ENCODE assay signal across 21 mouse cellular contexts in genomic region chr15:103065642-103066041, GRCm38 (mm10). TPM values are rescaled to one million over a fixed set of nuclear protein-coding genes. Genes with fewer than 3 reads are reported as not detected.
DNase-seq lines count a peak whose midpoint lies in the region; ATAC-seq lines count a peak whose summit lies in the region.
"Had no signal": no experiment of that assay in that cellular context is flagged by ENCODE, and none has a peak within 500 bp of the region (broad histone marks: within the 10 kb centered on the region; RNA-seq: fewer than 3 reads in every experiment).

No protein-coding gene starts in this region.

- no peak overlapping the region for H3K9ac ChIP-seq in intestine, embryonic 15.5 days
- no peak overlapping the region for H3K9ac ChIP-seq in intestine, embryonic 16.5 days (ENCODE audit: low read depth, low read length)
- no peak overlapping the region for H3K9ac ChIP-seq in neural tube, embryonic 15.5 days (replicated peaks)
- H3K9ac ChIP-seq: embryonic facial prominence, embryonic 13.5 days; forebrain, embryonic 15.5 days; heart, embryonic 15.5 days; liver, embryonic 15.5 days; midbrain, embryonic 13.5 days had no signal

- 0 out of 2 replicates have a peak, but pooled peaks have one; percentile 19 for ATAC-seq in intestine, embryonic 15.5 days
- ATAC-seq in intestine, embryonic 16.5 days: no peak
- ATAC-seq in neural tube, embryonic 15.5 days (ENCODE audit: low FRiP score): no peak
- ATAC-seq: forebrain, embryonic 15.5 days; midbrain, embryonic 13.5 days had no signal

- no peaks in the 10 kb centered on the region for H3K9me3 ChIP-seq in intestine, embryonic 15.5 days
- H3K9me3 ChIP-seq in intestine, embryonic 16.5 days (ENCODE audit: control insufficient read depth, low read length): no peaks in the 10 kb centered on the region
- H3K9me3 ChIP-seq in limb, embryonic 10.5 days (replicated peaks): no peaks in the 10 kb centered on the region
- H3K9me3 ChIP-seq in neural tube, embryonic 15.5 days (replicated peaks): no peaks in the 10 kb centered on the region
- H3K9me3 ChIP-seq: embryonic facial prominence, embryonic 13.5 days; forebrain, embryonic 15.5 days; G1E; heart, embryonic 15.5 days; liver, embryonic 15.5 days; midbrain, embryonic 13.5 days had no signal

- no peak overlapping the region for H3K27ac ChIP-seq in intestine, embryonic 15.5 days
- no peak overlapping the region for H3K27ac ChIP-seq in intestine, embryonic 16.5 days (ENCODE audit: low read length)
- H3K27ac ChIP-seq in limb, embryonic 10.5 days: no peak overlapping the region
- H3K27ac ChIP-seq in neural tube, embryonic 15.5 days (replicated peaks): 0 out of 2 replicates have a peak overlapping the region, but pooled peaks have one; percentile 10
- H3K27ac ChIP-seq: embryonic facial prominence, embryonic 13.5 days; forebrain, embryonic 15.5 days; heart, embryonic 15.5 days; liver, embryonic 15.5 days; midbrain, embryonic 13.5 days had no signal

- no peak overlapping the region for H3K4me3 ChIP-seq in intestine, embryonic 15.5 days (replicated peaks)
- no peak overlapping the region for H3K4me3 ChIP-seq in intestine, embryonic 16.5 days (ENCODE audit: low read length)
- no peak overlapping the region for H3K4me3 ChIP-seq in limb, embryonic 10.5 days
- no peak overlapping the region for H3K4me3 ChIP-seq in neural tube, embryonic 15.5 days (replicated peaks)
- H3K4me3 ChIP-seq: embryonic facial prominence, embryonic 13.5 days; forebrain, embryonic 15.5 days; heart, embryonic 15.5 days; liver, embryonic 15.5 days; midbrain, embryonic 13.5 days had no signal

- peaks cover 36% of the 10 kb centered on the region for H3K4me1 ChIP-seq in intestine, embryonic 15.5 days (replicated peaks)
- peaks cover 24% of the 10 kb centered on the region for H3K4me1 ChIP-seq in intestine, embryonic 16.5 days (ENCODE audit: control insufficient read depth, insufficient read depth, low read length)
- peaks cover 64% of the 10 kb centered on the region for H3K4me1 ChIP-seq in limb, embryonic 10.5 days
- peaks cover 70% of the 10 kb centered on the region for H3K4me1 ChIP-seq in neural tube, embryonic 15.5 days
- H3K4me1 ChIP-seq: forebrain, embryonic 15.5 days; liver, embryonic 15.5 days had no signal

- H3K36me3 ChIP-seq in intestine, embryonic 15.5 days: no peaks in the 10 kb centered on the region
- H3K36me3 ChIP-seq in intestine, embryonic 16.5 days (ENCODE audit: control insufficient read depth, insufficient read depth, low read length): no peaks in the 10 kb centered on the region
- H3K36me3 ChIP-seq in limb, embryonic 10.5 days: no peaks in the 10 kb centered on the region
- no peaks in the 10 kb centered on the region for H3K36me3 ChIP-seq in neural tube, embryonic 15.5 days
- H3K36me3 ChIP-seq: embryonic facial prominence, embryonic 13.5 days; forebrain, embryonic 15.5 days; heart, embryonic 15.5 days; liver, embryonic 15.5 days; midbrain, embryonic 13.5 days had no signal

- no peak overlapping the region for H3K4me2 ChIP-seq in intestine, embryonic 15.5 days (replicated peaks)
- H3K4me2 ChIP-seq in intestine, embryonic 16.5 days (ENCODE audit: low read depth, low read length): no peak overlapping the region
- H3K4me2 ChIP-seq in neural tube, embryonic 15.5 days: no peak overlapping the region
- H3K4me2 ChIP-seq: embryonic facial prominence, embryonic 13.5 days; forebrain, embryonic 15.5 days; heart, embryonic 15.5 days; liver, embryonic 15.5 days; midbrain, embryonic 13.5 days had no signal

- DNase-seq in embryo, embryonic 11 days: peak; percentile 77
- peak; percentile 49 for DNase-seq in limb, embryonic 10.5 days (ENCODE audit: low spot score)
- DNase-seq in lung, postnatal 10 days: no peak
- DNase-seq in right cerebral cortex, postnatal 10 days (ENCODE audit: low spot score in 2 of 2): no peak
- DNase-seq: adrenal gland, postnatal 14 days; cerebellum, adult 18-20 months; cerebellum, postnatal 36 days; gastrocnemius, postnatal 36 days; heart, postnatal 4 days; kidney, adult 8-10 months; retina, postnatal 1 day; thymus, postnatal 14 days had no signal

- H3K27me3 ChIP-seq in intestine, embryonic 15.5 days (replicated peaks): peaks cover 13% of the 10 kb centered on the region
- peaks cover 30% of the 10 kb centered on the region for H3K27me3 ChIP-seq in intestine, embryonic 16.5 days (replicated peaks; ENCODE audit: control insufficient read depth, insufficient read depth, low read length)
- H3K27me3 ChIP-seq in limb, embryonic 10.5 days (ENCODE audit: low read depth, poor library complexity, severe bottlenecking): peaks cover 100% of the 10 kb centered on the region
- H3K27me3 ChIP-seq in neural tube, embryonic 15.5 days (replicated peaks): no peaks in the 10 kb centered on the region

- 27% methylated on average over 7 of the region's 7 CpGs for WGBS in intestine, embryonic 15.5 days
- WGBS in intestine, embryonic 16.5 days: 30% methylated on average over 7 of the region's 7 CpGs
- WGBS in limb, embryonic 10.5 days: 11% methylated on average over 7 of the region's 7 CpGs
- WGBS in neural tube, embryonic 15.5 days: 17% methylated on average over 7 of the region's 7 CpGs

RNA-seq across cellular contexts. Expression of gene Hoxc4, which starts 46.9 kb away (rescaled TPM):
- polyA plus RNA-seq in intestine, embryonic 15.5 days (2015; fragmentation: Nextera tagmentation; extraction: Ambion mirVana): 9.5 and 10.6 TPM in 2 replicates
- 8.8 and 9.7 TPM in 2 replicates for polyA plus RNA-seq in intestine, embryonic 16.5 days (2015; fragmentation: Nextera tagmentation; extraction: Ambion mirVana)
- 9.1 and 9.8 TPM in 2 replicates for polyA plus RNA-seq in limb, embryonic 10.5 days (2016; fragmentation: Nextera tagmentation; extraction: Ambion mirVana)
- polyA plus RNA-seq in neural tube, embryonic 15.5 days (2015; fragmentation: Nextera tagmentation; extraction: Ambion mirVana): 26.7 and 48.6 TPM in 2 replicates
- polyA plus RNA-seq: forebrain, embryonic 15.5 days had no signal

Comparison
In these comparisons a context has a peak if more than half of its experiments do, and no peak if none do; other contexts are left out.
1. DNase-seq: peak in embryo, embryonic 11 days (single experiment) and limb, embryonic 10.5 days (single experiment); none in lung, postnatal 10 days (single experiment) and right cerebral cortex, postnatal 10 days (0 of 2).